Mouse (Mus musculus) layer of hippocampus, adult 9-10 months (tissue): ENCODE data around the gene Exosc5.

Experiments
- DNase-seq: peaks from one replicate; pipeline ENCODE4 v3.0.0; 2022; ENCODE audit warnings: low spot score

Gene Exosc5

GRCm38 (mm10) chr7:25680514-25681258 is 21.7 kb downstream of the Exosc5 start, which contains the start of gene B9d2:
Gene B9d2 (plus strand): TSS chr7:25680780.
- peak; percentile 91 for DNase-seq

GRCm38 (mm10) chr7:25681341-25682231 is 22.6 kb downstream of the Exosc5 start:
- DNase-seq: no peak

- DNase-seq: no peak
Observed at GRCm38 (mm10) chr7:25683474-25684180, 24.7 kb downstream of the Exosc5 start.

GRCm38 (mm10) chr7:25684659-25685058 is 25.7 kb downstream of the Exosc5 start:
- no peak for DNase-seq

- no peak for DNase-seq
Observed at GRCm38 (mm10) chr7:25685926-25686470, 27.0 kb downstream of the Exosc5 start.

- no peak for DNase-seq
Observed at GRCm38 (mm10) chr7:25686680-25687531, 27.9 kb downstream of the Exosc5 start, which contains the start of gene Tgfb1. Gene Tgfb1 (plus strand): TSS chr7:25687002.

GRCm38 (mm10) chr7:25687811-25688401 is 28.9 kb downstream of the Exosc5 start:
- DNase-seq: no peak

- DNase-seq: no peak
Observed at GRCm38 (mm10) chr7:25688810-25689586, 30.0 kb downstream of the Exosc5 start.

GRCm38 (mm10) chr7:25689603-25690021 is 30.6 kb downstream of the Exosc5 start:
- no peak for DNase-seq

GRCm38 (mm10) chr7:25690051-25690450 is 31.1 kb downstream of the Exosc5 start:
- no peak for DNase-seq

- DNase-seq: no peak
Observed at GRCm38 (mm10) chr7:25694104-25694503, 35.1 kb downstream of the Exosc5 start.

GRCm38 (mm10) chr7:25699851-25700250 is 40.9 kb downstream of the Exosc5 start:
- DNase-seq: no peak

- DNase-seq: no peak
Observed at GRCm38 (mm10) chr7:25700732-25701131, 41.8 kb downstream of the Exosc5 start.

- DNase-seq: no peak
Observed at GRCm38 (mm10) chr7:25702350-25702749, 43.4 kb downstream of the Exosc5 start.

GRCm38 (mm10) chr7:25703793-25704494 is 45.0 kb downstream of the Exosc5 start:
- no peak for DNase-seq

GRCm38 (mm10) chr7:25704716-25705364 is 45.9 kb downstream of the Exosc5 start:
- DNase-seq: no peak

GRCm38 (mm10) chr7:25705801-25706251 is 46.9 kb downstream of the Exosc5 start:
- no peak for DNase-seq

- DNase-seq: no peak
Observed at GRCm38 (mm10) chr7:25706578-25707170, 47.7 kb downstream of the Exosc5 start.
